Mouse (Mus musculus) neutrophil, adult 5-6 weeks (primary cell): ENCODE data around the gene Apod. TPM values are rescaled to one million over a fixed set of nuclear protein-coding genes. Genes with fewer than 3 reads are reported as not detected.
"Not testable (repeated sequence)": the region's sequence is repeated elsewhere in the genome, so short reads cannot be mapped to it uniquely, and the experiment has no call there.

Experiments used
- ATAC-seq: fragments of 151-379, 151-347 bp; 2 replicates; pipeline ENCODE4 v1.8.0; 2017; ENCODE audit warnings: mild to moderate bottlenecking, moderate TSS enrichment; ENCODE audit not compliant: insufficient number of reproducible peaks, poor library complexity, low FRiP score, severe bottlenecking; ENCODE audit errors: extremely low read depth
- total RNA-seq: library from RNA; stranded (forward); fragments of 200-1000 nt; gene quantifications from 2 replicates; pipeline ENCODE4 v1.2.3, GENCODE M21; 2017

The Apod gene
- total RNA-seq, 1 experiment from 2014 or later: 1.9 TPM

GRCm38 (mm10) chr16:31326679-31327078, 12.1 kb upstream of the Apod start:
- ATAC-seq: no peak

GRCm38 (mm10) chr16:31325966-31326365, 11.4 kb upstream of the Apod start:
- ATAC-seq: no peak

- no peak for ATAC-seq
Measured at GRCm38 (mm10) chr16:31325120-31325519, 10.5 kb upstream of the Apod start.

- no peak for ATAC-seq
Measured at GRCm38 (mm10) chr16:31321501-31321900, 6.9 kb upstream of the Apod start.

- ATAC-seq: no peak
Measured at GRCm38 (mm10) chr16:31320954-31321353, 6.3 kb upstream of the Apod start.

- not testable (repeated sequence) for ATAC-seq
Measured at GRCm38 (mm10) chr16:31319723-31320122, 5.1 kb upstream of the Apod start.

- no peak for ATAC-seq
Measured at GRCm38 (mm10) chr16:31319316-31319715, 4.7 kb upstream of the Apod start.

- no peak for ATAC-seq
Measured at GRCm38 (mm10) chr16:31318418-31318817, 3.8 kb upstream of the Apod start.

- ATAC-seq: not testable (repeated sequence)
Measured at GRCm38 (mm10) chr16:31316246-31317143, 1.9 kb upstream of the Apod start.

GRCm38 (mm10) chr16:31315294-31315693, 686 bp upstream of the Apod start:
- ATAC-seq: no peak

GRCm38 (mm10) chr16:31313611-31314010, 997 bp downstream of the Apod start:
- ATAC-seq: no peak

- ATAC-seq: no peak
Measured at GRCm38 (mm10) chr16:31312296-31312695, 2.3 kb downstream of the Apod start.

GRCm38 (mm10) chr16:31305199-31305919, 9.2 kb downstream of the Apod start:
- ATAC-seq: no peak

- no peak for ATAC-seq
Measured at GRCm38 (mm10) chr16:31303276-31303675, 11.3 kb downstream of the Apod start.

- ATAC-seq: no peak
Measured at GRCm38 (mm10) chr16:31300883-31301532, 13.6 kb downstream of the Apod start.

GRCm38 (mm10) chr16:31300467-31300866, 14.1 kb downstream of the Apod start:
- ATAC-seq: no peak

- ATAC-seq: no peak
Measured at GRCm38 (mm10) chr16:31299960-31300353, 14.7 kb downstream of the Apod start.

- ATAC-seq: no peak
Measured at GRCm38 (mm10) chr16:31299164-31299959, 15.2 kb downstream of the Apod start.

- 0 out of 2 replicates have a peak, but pooled peaks have one; percentile 20 for ATAC-seq
Measured at GRCm38 (mm10) chr16:31297113-31297512, 17.5 kb downstream of the Apod start.
